Mouse (Mus musculus) intestine, postnatal 0 days (tissue): ENCODE results near the gene Palm. TPM values are rescaled to one million over a fixed set of nuclear protein-coding genes. Genes with fewer than 3 reads are reported as not detected.

Experiments used
- ATAC-seq: fragments of 200-750 bp; cut with Nextera tagmentation; 2 replicates; pipeline ENCODE4 v1.8.0; 2017; ENCODE audit warnings: mild to moderate bottlenecking, moderate TSS enrichment, moderate library complexity
- H3K27ac ChIP-seq: fragments of 300-500 bp; sonication (generic); 2 replicates; pipeline ENCODE4 v1.5.1; 2014; ENCODE audit warnings: mild to moderate bottlenecking, low read depth, low read length, moderate library complexity
- H3K27me3 ChIP-seq: fragments of 300-500 bp; sonication (generic); replicated peaks from 2 replicates; pipeline ENCODE4 v1.6.1; 2014; ENCODE audit warnings: low read length, mixed read lengths; ENCODE audit not compliant: control insufficient read depth, insufficient read depth
- H3K36me3 ChIP-seq: fragments of 300-500 bp; sonication (generic); 2 replicates; pipeline ENCODE4 v1.6.1; 2014; ENCODE audit warnings: mild to moderate bottlenecking, moderate library complexity; ENCODE audit not compliant: control insufficient read depth, insufficient read depth
- H3K4me1 ChIP-seq: fragments of 300-500 bp; sonication (generic); replicated peaks from 2 replicates; pipeline ENCODE4 v1.6.1; 2014; ENCODE audit warnings: antibody characterized with exemption, low read length, mixed read lengths; ENCODE audit not compliant: control insufficient read depth, insufficient read depth
- H3K4me2 ChIP-seq: fragments of 300-500 bp; sonication (generic); replicated peaks from 2 replicates; pipeline ENCODE4 v1.6.1; 2014; ENCODE audit warnings: low read depth, mild to moderate bottlenecking, moderate library complexity
- H3K4me3 ChIP-seq: fragments of 300-500 bp; sonication (generic); 2 replicates; pipeline ENCODE4 v1.5.1; 2014; ENCODE audit warnings: low read depth, low read length
- H3K9ac ChIP-seq: fragments of 300-500 bp; sonication (generic); 2 replicates; pipeline ENCODE4 v1.6.1; 2014; ENCODE audit warnings: mild to moderate bottlenecking, low read depth, low read length
- H3K9me3 ChIP-seq: fragments of 300-500 bp; sonication (generic); 2 replicates; pipeline ENCODE4 v1.6.1; 2016; ENCODE audit warnings: mixed run types; ENCODE audit not compliant: control insufficient read depth
- CTCF ChIP-seq: sonication (generic); IDR thresholded peaks from 2 replicates; pipeline ENCODE4 v1.5.1; 2016; ENCODE audit warnings: low read depth, mild to moderate bottlenecking, control low read depth, antibody characterized with exemption, moderate library complexity
- WGBS: fragments of 180-500 bp; shearing (Covaris S2); extraction: QIAGEN DNeasy Blood & Tissue Kit; methylation state at CpG from one replicate; pipeline ENCODE4 v1.1.7; 2014; 5-methylcytosine and 5-hydroxymethylcytosine counted together
- polyA plus RNA-seq: library from polyadenylated mRNA; unstranded; fragments of >200 nt; fragmentation: Nextera tagmentation; extraction: Ambion mirVana; gene quantifications from 2 replicates; pipeline ENCODE4 v1.2.1, GENCODE M21; 2015

Gene Palm
- polyA plus RNA-seq, 1 experiment from 2014 or later, result 19.9 TPM

- Histone ChIP-seq H3K4me3 (no peak overlapping the region), H3K4me1 (0 out of 2 replicates have a peak, but pooled peaks cover 5% of the 10 kb centered on the region), H3K9ac (no peak overlapping the region), H3K27me3 (no peaks in the 10 kb centered on the region), H3K36me3 (peaks cover 72% of the 10 kb centered on the region), H3K4me2 (no peak overlapping the region), H3K27ac (peak overlapping the region; percentile 22; the same call in 1 of the 2 replicates), H3K9me3 (no peaks in the 10 kb centered on the region)
- TF ChIP-seq CTCF, result no peak
- WGBS, result 84% methylated on average over 26 of the region's 26 CpGs
- no peak for ATAC-seq
Measured at GRCm38 (mm10) chr10:79860079-79860911, 66.9 kb downstream of the Palm start.

- WGBS, result 59% methylated on average over 25 of the region's 25 CpGs
- Histone ChIP-seq H3K9ac (no peak overlapping the region), H3K4me2 (no peak overlapping the region), H3K27ac (0 out of 2 replicates have a peak overlapping the region, but pooled peaks have one; percentile 36), H3K36me3 (peaks cover 70% of the 10 kb centered on the region), H3K4me1 (0 out of 2 replicates have a peak, but pooled peaks cover 5% of the 10 kb centered on the region), H3K9me3 (no peaks in the 10 kb centered on the region), H3K4me3 (no peak overlapping the region), H3K27me3 (no peaks in the 10 kb centered on the region)
- no peak for TF ChIP-seq CTCF
- ATAC-seq, result no peak
Measured at GRCm38 (mm10) chr10:79861230-79862048, 68.1 kb downstream of the Palm start.

- 80% methylated on average over 23 of the region's 23 CpGs for WGBS
- no peak for ATAC-seq
- H3K9ac ChIP-seq, result no peak overlapping the region
- H3K27ac ChIP-seq, result 0 out of 2 replicates have a peak overlapping the region, but pooled peaks have one; percentile 36
- no peaks in the 10 kb centered on the region for H3K4me1 ChIP-seq
- H3K9me3 ChIP-seq, result no peaks in the 10 kb centered on the region
- H3K27me3 ChIP-seq, result no peaks in the 10 kb centered on the region
- no peak overlapping the region for H3K4me3 ChIP-seq
- TF ChIP-seq CTCF, result no peak
- peaks cover 63% of the 10 kb centered on the region for H3K36me3 ChIP-seq
- no peak overlapping the region for H3K4me2 ChIP-seq
Measured at GRCm38 (mm10) chr10:79862049-79862788, 68.8 kb downstream of the Palm start.

GRCm38 (mm10) chr10:79862925-79863324 lies 69.6 kb downstream of the Palm start:
- no peak overlapping the region for H3K4me2 ChIP-seq
- 57% methylated on average over 10 of the region's 10 CpGs for WGBS
- ATAC-seq, result no peak
- no peak overlapping the region for H3K9ac ChIP-seq
- no peak overlapping the region for H3K27ac ChIP-seq
- no peak for TF ChIP-seq CTCF
- no peaks in the 10 kb centered on the region for H3K27me3 ChIP-seq
- peaks cover 59% of the 10 kb centered on the region for H3K36me3 ChIP-seq
- H3K9me3 ChIP-seq, result no peaks in the 10 kb centered on the region
- no peak overlapping the region for H3K4me3 ChIP-seq
- H3K4me1 ChIP-seq, result no peaks in the 10 kb centered on the region

- no peak overlapping the region for H3K4me2 ChIP-seq
- TF ChIP-seq CTCF, result no peak
- 44% methylated on average over 10 of the region's 10 CpGs for WGBS
- H3K4me3 ChIP-seq, result no peak overlapping the region
- H3K27ac ChIP-seq, result peak overlapping the region; percentile 1; the same call in 1 of the 2 replicates
- peak; percentile 5; the same call in 1 of the 2 replicates for ATAC-seq
- H3K4me1 ChIP-seq, result no peaks in the 10 kb centered on the region
- H3K9me3 ChIP-seq, result no peaks in the 10 kb centered on the region
- H3K36me3 ChIP-seq, result peaks cover 48% of the 10 kb centered on the region
- H3K27me3 ChIP-seq, result no peaks in the 10 kb centered on the region
- H3K9ac ChIP-seq, result no peak overlapping the region
Measured at GRCm38 (mm10) chr10:79864351-79865188, 71.2 kb downstream of the Palm start.
